ENCODE assay signal across 15 mouse cellular contexts in the genomic region with DNA sequence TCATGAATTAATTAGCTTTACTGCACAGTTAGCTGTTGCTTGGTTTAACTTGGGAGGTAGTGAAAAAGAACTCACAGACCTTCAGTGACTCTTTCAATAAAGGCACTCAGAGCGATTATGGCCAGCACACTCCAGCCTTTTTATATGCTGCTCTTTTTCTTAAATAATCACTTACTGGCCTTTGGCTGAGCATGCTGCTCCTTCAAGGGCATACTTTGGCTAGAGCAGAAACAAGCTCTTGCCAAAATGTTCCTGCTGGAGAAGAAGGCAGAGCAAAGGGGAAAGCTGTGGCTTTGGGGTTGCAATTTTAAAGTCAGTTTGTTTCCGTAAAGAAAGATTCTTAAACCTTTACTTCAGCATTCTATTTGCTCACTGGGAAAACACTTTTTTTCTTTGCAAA.
DNase-seq lines count a peak whose midpoint lies in the region; ATAC-seq and TF ChIP-seq lines count a peak whose summit lies in the region.
"Had no signal": no experiment of that assay in that cellular context is flagged by ENCODE, and none has a peak within 500 bp of the region (broad histone marks: within the 10 kb centered on the region; RNA-seq: fewer than 3 reads in every experiment).

No protein-coding gene starts in this region.

- DNase-seq in forebrain, postnatal 0 days: no peak
- peak; percentile 61 for DNase-seq in adipocyte (ENCODE audit: low spot score)
- DNase-seq in embryonic facial prominence, embryonic 14.5 days (ENCODE audit: low spot score): peak; percentile 36
- DNase-seq in natural killer cell, adult 2 months (ENCODE audit: low spot score in 2 of 2): no peak
- no peak for DNase-seq in midbrain, embryonic 10.5 days (ENCODE audit: low spot score)
- DNase-seq: adrenal gland, postnatal 10 days; gastrocnemius, postnatal 36 days; heart, adult 11 months; heart, postnatal 36 days had no signal

- no peak overlapping the region for H3K9ac ChIP-seq in forebrain, postnatal 0 days
- no peak overlapping the region for H3K9ac ChIP-seq in forebrain, embryonic 12.5 days
- no peak overlapping the region for H3K9ac ChIP-seq in embryonic facial prominence, embryonic 14.5 days (ENCODE audit: low read depth, low read length)
- H3K9ac ChIP-seq in limb, embryonic 15.5 days: no peak overlapping the region
- H3K9ac ChIP-seq: heart, embryonic 13.5 days; hindbrain, embryonic 15.5 days had no signal

- H3K4me3 ChIP-seq in forebrain, postnatal 0 days (ENCODE audit: low read depth, low read length): no peak overlapping the region
- H3K4me3 ChIP-seq in forebrain, embryonic 12.5 days (replicated peaks): no peak overlapping the region
- H3K4me3 ChIP-seq in embryonic facial prominence, embryonic 14.5 days (ENCODE audit: low read depth, low read length): no peak overlapping the region
- no peak overlapping the region for H3K4me3 ChIP-seq in limb, embryonic 15.5 days
- no peak overlapping the region for H3K4me3 ChIP-seq in midbrain, embryonic 10.5 days
- H3K4me3 ChIP-seq: heart, embryonic 13.5 days; hindbrain, embryonic 15.5 days had no signal

- ATAC-seq in forebrain, postnatal 0 days: no peak
- ATAC-seq in forebrain, embryonic 12.5 days (ENCODE audit: low FRiP score): no peak
- no peak for ATAC-seq in embryonic facial prominence, embryonic 14.5 days (ENCODE audit: low read depth)
- ATAC-seq in limb, embryonic 15.5 days (ENCODE audit: insufficient number of reproducible peaks, low FRiP score, low TSS enrichment, low read depth): no peak
- ATAC-seq: forebrain, embryonic 14.5 days; intestine, postnatal 0 days had no signal

- no peaks in the 10 kb centered on the region for H3K9me3 ChIP-seq in forebrain, postnatal 0 days (ENCODE audit: low read length)
- H3K9me3 ChIP-seq in forebrain, embryonic 12.5 days: no peaks in the 10 kb centered on the region
- no peaks in the 10 kb centered on the region for H3K9me3 ChIP-seq in embryonic facial prominence, embryonic 14.5 days (ENCODE audit: control insufficient read depth, low read length)
- H3K9me3 ChIP-seq in limb, embryonic 15.5 days: no peaks in the 10 kb centered on the region
- H3K9me3 ChIP-seq in midbrain, embryonic 10.5 days (replicated peaks): no peaks in the 10 kb centered on the region
- H3K9me3 ChIP-seq: heart, embryonic 13.5 days; hindbrain, embryonic 15.5 days had no signal

- H3K27ac ChIP-seq in forebrain, postnatal 0 days (ENCODE audit: low read depth, low read length): 0 out of 2 replicates have a peak overlapping the region, but pooled peaks have one; percentile 22
- no peak overlapping the region for H3K27ac ChIP-seq in forebrain, embryonic 12.5 days
- peak overlapping the region; percentile 67 for H3K27ac ChIP-seq in embryonic facial prominence, embryonic 14.5 days (replicated peaks; ENCODE audit: low read depth, low read length)
- H3K27ac ChIP-seq in limb, embryonic 15.5 days: peak overlapping the region; percentile 19; the same call in 1 of the 2 replicates
- no peak overlapping the region for H3K27ac ChIP-seq in midbrain, embryonic 10.5 days (replicated peaks)
- H3K27ac ChIP-seq: heart, embryonic 13.5 days; hindbrain, embryonic 15.5 days had no signal

- H3K27me3 ChIP-seq in forebrain, postnatal 0 days (ENCODE audit: insufficient read depth, low read length): no peaks in the 10 kb centered on the region
- H3K27me3 ChIP-seq in forebrain, embryonic 12.5 days: no peaks in the 10 kb centered on the region
- no peaks in the 10 kb centered on the region for H3K27me3 ChIP-seq in embryonic facial prominence, embryonic 14.5 days (replicated peaks; ENCODE audit: control insufficient read depth, insufficient read depth, low read length)
- no peaks in the 10 kb centered on the region for H3K27me3 ChIP-seq in limb, embryonic 15.5 days
- no peaks in the 10 kb centered on the region for H3K27me3 ChIP-seq in midbrain, embryonic 10.5 days (ENCODE audit: low read depth, poor library complexity, severe bottlenecking)
- H3K27me3 ChIP-seq: heart, embryonic 13.5 days; hindbrain, embryonic 15.5 days had no signal

- no peak for TF ChIP-seq CTCF in forebrain, postnatal 0 days (IDR thresholded peaks at IDR 0.05; ENCODE audit: low read depth)

- no peaks in the 10 kb centered on the region for H3K36me3 ChIP-seq in forebrain, postnatal 0 days (ENCODE audit: insufficient read depth)
- no peaks in the 10 kb centered on the region for H3K36me3 ChIP-seq in forebrain, embryonic 12.5 days (replicated peaks)
- H3K36me3 ChIP-seq in embryonic facial prominence, embryonic 14.5 days (ENCODE audit: control insufficient read depth, insufficient read depth, low read length): no peaks in the 10 kb centered on the region
- no peaks in the 10 kb centered on the region for H3K36me3 ChIP-seq in limb, embryonic 15.5 days
- no peaks in the 10 kb centered on the region for H3K36me3 ChIP-seq in midbrain, embryonic 10.5 days
- H3K36me3 ChIP-seq: heart, embryonic 13.5 days; hindbrain, embryonic 15.5 days had no signal

- no peak overlapping the region for H3K4me2 ChIP-seq in forebrain, postnatal 0 days (ENCODE audit: low read depth)
- H3K4me2 ChIP-seq in forebrain, embryonic 12.5 days: no peak overlapping the region
- no peak overlapping the region for H3K4me2 ChIP-seq in embryonic facial prominence, embryonic 14.5 days (ENCODE audit: low read depth, low read length)
- no peak overlapping the region for H3K4me2 ChIP-seq in limb, embryonic 15.5 days
- H3K4me2 ChIP-seq: heart, embryonic 13.5 days; hindbrain, embryonic 15.5 days had no signal

- 62% methylated on average over 2 of the region's 2 CpGs for WGBS in forebrain, postnatal 0 days
- WGBS in forebrain, embryonic 12.5 days: 64% methylated on average over 2 of the region's 2 CpGs
- 66% methylated on average over 2 of the region's 2 CpGs for WGBS in embryonic facial prominence, embryonic 14.5 days
- 36% methylated on average over 2 of the region's 2 CpGs for WGBS in limb, embryonic 15.5 days
- WGBS in midbrain, embryonic 10.5 days: 85% methylated on average over 2 of the region's 2 CpGs

- no peaks in the 10 kb centered on the region for H3K4me1 ChIP-seq in forebrain, postnatal 0 days (ENCODE audit: insufficient read depth)
- H3K4me1 ChIP-seq in forebrain, embryonic 12.5 days: no peaks in the 10 kb centered on the region
- H3K4me1 ChIP-seq in embryonic facial prominence, embryonic 14.5 days (ENCODE audit: control insufficient read depth, insufficient read depth, low read length): no peaks in the 10 kb centered on the region; the same call in 1 of the 2 replicates
- 0 out of 2 replicates have a peak, but pooled peaks cover 2% of the 10 kb centered on the region for H3K4me1 ChIP-seq in limb, embryonic 15.5 days
- no peaks in the 10 kb centered on the region for H3K4me1 ChIP-seq in midbrain, embryonic 10.5 days
- H3K4me1 ChIP-seq: heart, embryonic 13.5 days; hindbrain, embryonic 15.5 days had no signal

Comparison
In these comparisons a context has a peak if more than half of its experiments do, and no peak if none do; other contexts are left out.
1. H3K27ac ChIP-seq: peak in forebrain, postnatal 0 days (single experiment), embryonic facial prominence, embryonic 14.5 days (single experiment) and limb, embryonic 15.5 days (single experiment); none in forebrain, embryonic 12.5 days (single experiment) and midbrain, embryonic 10.5 days (single experiment).
2. DNase-seq: peak in adipocyte (single experiment) and embryonic facial prominence, embryonic 14.5 days (single experiment); none in forebrain, postnatal 0 days (single experiment), natural killer cell, adult 2 months (0 of 2) and midbrain, embryonic 10.5 days (single experiment).